Mouse (Mus musculus) bone marrow macrophage, adult 2 months (primary cell): ENCODE results near the gene Kctd8. TPM values are rescaled to one million over a fixed set of nuclear protein-coding genes. Genes with fewer than 3 reads are reported as not detected.
"Not testable (repeated sequence)": the region's sequence is repeated elsewhere in the genome, so short reads cannot be mapped to it uniquely, and the experiment has no call there.

Experiments used
- H3K27ac ChIP-seq: 2 replicates; pipeline ENCODE4 v1.5.1; 2012; ENCODE audit warnings: low read depth, low read length; ENCODE audit not compliant: insufficient read depth
- H3K4me1 ChIP-seq: 2 replicates; pipeline ENCODE4 v1.6.1; 2012; ENCODE audit warnings: low read length; ENCODE audit not compliant: control insufficient read depth, insufficient read depth
- H3K4me3 ChIP-seq: 2 replicates; pipeline ENCODE4 v1.5.1; 2012; ENCODE audit warnings: mild to moderate bottlenecking, low read length, moderate library complexity; ENCODE audit not compliant: insufficient read depth
- CTCF ChIP-seq: IDR thresholded peaks from 2 replicates; pipeline ENCODE4 v1.5.1; 2012; ENCODE audit warnings: low read depth, mild to moderate bottlenecking, low read length, moderate library complexity
- POLR2A ChIP-seq: IDR thresholded peaks from 2 replicates; pipeline ENCODE4 v1.6.1; 2012; ENCODE audit warnings: mild to moderate bottlenecking, low read depth, low read length, borderline replicate concordance
- polyA plus RNA-seq: library from polyadenylated mRNA; stranded (reverse); fragments of >200 nt; gene quantifications from 2 replicates; pipeline ENCODE4 v1.2.4, GENCODE M21; 2012; ENCODE audit not compliant: missing spikeins, insufficient read depth, insufficient read length

Gene Kctd8
- polyA plus RNA-seq, 1 experiment: not detected

- Histone ChIP-seq H3K4me1 (no peaks in the 10 kb centered on the region), H3K4me3 (no peak overlapping the region), H3K27ac (no peak overlapping the region)
- TF ChIP-seq POLR2A: no peak
- no peak for TF ChIP-seq CTCF
Measured at GRCm38 (mm10) chr5:69301665-69302064, 39.8 kb downstream of the Kctd8 start.

- no peaks in the 10 kb centered on the region for H3K4me1 ChIP-seq
- no peak overlapping the region for H3K4me3 ChIP-seq
- no peak for TF ChIP-seq CTCF
- no peak for TF ChIP-seq POLR2A
Measured at GRCm38 (mm10) chr5:69292353-69292752, 49.1 kb downstream of the Kctd8 start.

DNA sequence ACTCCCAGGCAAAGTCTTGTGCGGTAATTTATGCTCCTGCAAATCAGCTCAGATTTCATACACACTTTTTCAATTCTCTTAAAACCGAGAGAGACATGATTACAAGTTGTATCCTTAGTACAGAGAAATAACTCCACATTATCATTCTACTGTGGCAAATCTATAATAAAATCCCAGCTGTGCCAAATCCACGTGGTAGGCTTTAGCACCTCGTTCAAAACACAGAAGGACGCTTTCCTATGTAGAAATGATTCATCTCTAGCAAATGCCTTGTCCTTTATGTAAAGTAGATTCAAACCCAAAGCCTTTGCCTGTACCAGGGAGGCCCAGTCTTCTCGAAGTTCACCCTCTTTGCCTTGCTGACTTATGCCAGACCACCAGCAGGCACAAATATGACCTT, 57.1 kb downstream of the Kctd8 start:
- Histone ChIP-seq H3K4me1 (no peaks in the 10 kb centered on the region), H3K4me3 (no peak overlapping the region), H3K27ac (no peak overlapping the region)
- no peak for TF ChIP-seq CTCF
- no peak for TF ChIP-seq POLR2A

More at GRCm38 (mm10) chr5:69292353-69292752, 49.1 kb downstream of the Kctd8 start:
- H3K27ac ChIP-seq: no peak overlapping the region

- Histone ChIP-seq H3K27ac (no peak overlapping the region), H3K4me1 (no peaks in the 10 kb centered on the region), H3K4me3 (no peak overlapping the region)
- TF ChIP-seq CTCF (no peak), POLR2A (no peak)
Measured at GRCm38 (mm10) chr5:69252366-69252765, 89.1 kb downstream of the Kctd8 start.

GRCm38 (mm10) chr5:69241931-69242330, 99.5 kb downstream of the Kctd8 start:
- Histone ChIP-seq H3K4me1 (peaks cover 2% of the 10 kb centered on the region; the same call in 1 of the 2 replicates), H3K4me3 (no peak overlapping the region), H3K27ac (no peak overlapping the region)
- TF ChIP-seq CTCF (no peak), POLR2A (no peak)

DNA sequence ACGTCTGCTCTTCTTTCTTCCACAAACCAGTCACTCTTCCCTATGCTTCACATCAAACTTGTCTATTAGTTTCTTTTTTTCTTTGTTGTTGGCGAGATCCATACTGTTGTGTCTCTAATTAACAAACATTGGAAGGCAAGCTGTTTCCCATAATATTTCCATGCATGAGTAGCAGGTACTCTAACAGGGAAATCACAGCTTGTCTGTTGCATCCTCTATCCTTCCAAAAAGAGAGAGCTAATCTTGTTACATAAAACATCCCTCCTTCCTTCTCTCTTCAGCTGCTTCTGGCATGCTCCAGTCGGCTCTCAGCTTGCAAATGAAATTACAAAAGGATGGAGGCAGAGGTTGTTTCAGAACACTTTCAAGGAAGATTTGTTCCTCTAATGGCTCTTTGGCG, 107.9 kb downstream of the Kctd8 start:
- no peak for TF ChIP-seq POLR2A
- no peak for TF ChIP-seq CTCF
- Histone ChIP-seq H3K27ac (no peak overlapping the region), H3K4me3 (no peak overlapping the region), H3K4me1 (no peaks in the 10 kb centered on the region)

DNA sequence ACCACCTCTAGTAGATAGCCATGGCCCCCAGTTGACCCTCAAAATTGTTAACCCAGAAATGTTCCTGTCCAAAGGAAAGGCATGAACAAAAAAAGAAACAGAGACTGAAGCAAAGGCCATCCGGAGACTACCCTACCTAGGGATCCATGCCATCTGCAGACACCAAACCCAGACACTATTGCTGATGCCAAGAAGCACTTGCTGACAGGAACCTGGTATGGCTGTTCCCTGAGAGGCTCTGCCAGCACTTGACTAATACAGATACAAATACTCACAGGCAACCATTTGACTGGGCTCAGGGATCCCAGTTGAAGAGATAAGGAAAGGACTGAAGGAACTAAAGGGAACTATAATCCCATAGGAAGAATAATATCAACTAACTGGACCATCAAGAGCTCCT, 109.8 kb downstream of the Kctd8 start:
- H3K4me3 ChIP-seq, H3K4me1 ChIP-seq: not testable (repeated sequence)

GRCm38 (mm10) chr5:69227147-69227546, 114.3 kb downstream of the Kctd8 start:
- TF ChIP-seq POLR2A (no peak), CTCF (no peak)
- Histone ChIP-seq H3K4me1 (no peaks in the 10 kb centered on the region), H3K27ac (no peak overlapping the region), H3K4me3 (no peak overlapping the region)

More for the DNA sequence above, 109.8 kb downstream of the Kctd8 start:
- not testable (repeated sequence) for H3K27ac ChIP-seq

DNA sequence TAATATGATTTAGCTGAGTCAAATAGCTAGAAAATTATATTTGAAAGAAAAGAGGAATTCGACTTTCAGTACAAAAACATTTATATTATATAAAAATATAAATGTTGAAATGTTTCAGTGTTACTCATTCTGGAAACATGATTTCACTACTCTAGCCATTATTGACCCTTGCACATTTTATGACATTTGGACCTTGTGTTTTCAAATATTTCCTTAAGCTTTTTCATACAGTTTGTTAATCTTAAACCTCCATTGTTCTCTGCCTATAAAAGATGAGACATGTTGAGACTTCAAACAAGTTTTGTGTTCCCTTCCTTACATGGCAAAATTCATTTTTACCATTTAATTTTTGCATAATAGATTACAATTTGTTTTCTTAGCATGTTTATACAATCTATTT, 118.9 kb downstream of the Kctd8 start:
- H3K27ac ChIP-seq: no peak overlapping the region
- no peak overlapping the region for H3K4me3 ChIP-seq
- H3K4me1 ChIP-seq: no peaks in the 10 kb centered on the region
- TF ChIP-seq CTCF: no peak
- no peak for TF ChIP-seq POLR2A

GRCm38 (mm10) chr5:69215216-69215615, 126.3 kb downstream of the Kctd8 start:
- Histone ChIP-seq H3K4me1 (no peaks in the 10 kb centered on the region), H3K27ac (no peak overlapping the region), H3K4me3 (no peak overlapping the region)
- no peak for TF ChIP-seq CTCF
- TF ChIP-seq POLR2A: no peak

GRCm38 (mm10) chr5:69209401-69209800, 132.1 kb downstream of the Kctd8 start:
- no peaks in the 10 kb centered on the region for H3K4me1 ChIP-seq
- no peak overlapping the region for H3K4me3 ChIP-seq
- no peak overlapping the region for H3K27ac ChIP-seq
- no peak for TF ChIP-seq POLR2A
- TF ChIP-seq CTCF: no peak
